20 mouse cellular contexts compared by ENCODE assay signal in genomic region chr7:3614021-3614420, GRCm38 (mm10). TPM values are rescaled to one million over a fixed set of nuclear protein-coding genes. Genes with fewer than 3 reads are reported as not detected.
DNase-seq lines count a peak whose midpoint lies in the region; TF ChIP-seq lines count a peak whose summit lies in the region.
"Had no signal": no experiment of that assay in that cellular context is flagged by ENCODE, and none has a peak within 500 bp of the region (broad histone marks: within the 10 kb centered on the region; RNA-seq: fewer than 3 reads in every experiment).

No protein-coding gene starts in this region.

- H3K79me2 ChIP-seq in MEL (ENCODE audit: control insufficient read depth, insufficient read depth, low read length, poor library complexity), result peaks cover 7% of the 10 kb centered on the region

- peaks cover 0 to 9% of the 10 kb centered on the region in 2 experiments; a peak in 2 of 4 replicates for H3K36me3 ChIP-seq in MEL (ENCODE audit: control insufficient read depth in 1 of 2, insufficient read depth in 2 of 2, low read length in 2 of 2)
- H3K36me3 ChIP-seq in forebrain, embryonic 10.5 days (replicated peaks), result peaks cover under 1% of the 10 kb centered on the region; the same call in 1 of the 2 replicates

- WGBS in forebrain, embryonic 10.5 days, result 78% methylated on average over 3 of the region's 3 CpGs

- no peak for TF ChIP-seq RAD21 in MEL (IDR thresholded peaks at IDR 0.05; ENCODE audit: low read depth, low read length)

- no peak overlapping the region for H3K27ac ChIP-seq in MEL (ENCODE audit: control insufficient read depth, low read depth, low read length)
- H3K27ac ChIP-seq in forebrain, embryonic 10.5 days, result no peak overlapping the region

- no peak for TF ChIP-seq CTCF in MEL (IDR thresholded peaks at IDR 0.05 in 2 of 3, conservative IDR thresholded peaks at IDR 0.05 in 1 of 3; ENCODE audit: control insufficient read depth in 1 of 3, insufficient read depth in 1 of 3, low read depth in 2 of 3, low read length in 3 of 3, poor library complexity in 1 of 3, severe bottlenecking in 1 of 3)

- no peak overlapping the region for H3K4me3 ChIP-seq in MEL (ENCODE audit: control insufficient read depth in 1 of 2, insufficient read depth in 1 of 2, low read depth in 2 of 2, low read length in 2 of 2)
- no peak overlapping the region for H3K4me3 ChIP-seq in forebrain, embryonic 10.5 days

- intact Hi-C loops in left cerebral cortex, postnatal 36 days (cut with DNase I), result no loop called here

- H3K9ac ChIP-seq in MEL (ENCODE audit: control insufficient read depth, low read depth, low read length, poor library complexity, severe bottlenecking), result no peak overlapping the region

- DNase-seq in MEL (ENCODE audit: low read depth, low spot score) (peak; percentile 74), MEL-GATA-1-ER (ENCODE audit: extremely low read depth, low read depth) (peak; percentile 61)
- no peak for DNase-seq in forebrain, embryonic 10.5 days (ENCODE audit: extremely low spot score, low spot score)
- DNase-seq in left cerebral cortex, postnatal 36 days (ENCODE audit: low spot score in 2 of 2), result no peak
- DNase-seq: adrenal gland, adult 2 months; adrenal gland, adult 8-10 months; adrenal gland, postnatal 10 days; adrenal gland, postnatal 14 days; adrenal gland, postnatal 25 days; adrenal gland, postnatal 36 days; B cell, adult 2 months; cerebellum, adult 11 months; cerebellum, adult 11-12 months; cerebellum, adult 18-20 months; cerebellum, adult 2 months; cerebellum, adult 8-10 months had no signal

- no peaks in the 10 kb centered on the region for H3K27me3 ChIP-seq in MEL (ENCODE audit: control insufficient read depth in 1 of 2, insufficient read depth in 2 of 2, low read length in 2 of 2)
- no peaks in the 10 kb centered on the region for H3K27me3 ChIP-seq in forebrain, embryonic 10.5 days (ENCODE audit: poor library complexity, severe bottlenecking)
- H3K27me3 ChIP-seq: CH12.LX, Patski had no signal

- TF ChIP-seq EP300 in MEL (IDR thresholded peaks at IDR 0.05; ENCODE audit: low read depth in 1 of 2, low read length in 2 of 2), result peak in 1 of 2 experiments; percentile 35; a peak in 1 of 4 replicates

- H3K4me1 ChIP-seq in MEL (ENCODE audit: control insufficient read depth in 1 of 2, insufficient read depth in 2 of 2, low read length in 2 of 2), result peaks cover 2 to 21% of the 10 kb centered on the region in 2 experiments
- H3K4me1 ChIP-seq in forebrain, embryonic 10.5 days, result peaks cover 8% of the 10 kb centered on the region

- TF ChIP-seq POLR2A in MEL (IDR thresholded peaks at IDR 0.05; ENCODE audit: control insufficient read depth in 1 of 2, insufficient read depth in 1 of 2, low read depth in 1 of 2, low read length in 2 of 2, poor library complexity in 1 of 2), result no peak

- H3K9me3 ChIP-seq in MEL (replicated peaks; ENCODE audit: insufficient read depth, low read length), result no peaks in the 10 kb centered on the region
- no peaks in the 10 kb centered on the region for H3K9me3 ChIP-seq in forebrain, embryonic 10.5 days
- H3K9me3 ChIP-seq: G1E had no signal

TF ChIP-seq in MEL, 35 proteins besides CTCF, POLR2A, EP300 and RAD21:
- no peak for TF ChIP-seq MAX (IDR thresholded peaks at IDR 0.05; ENCODE audit: low read length)
- TF ChIP-seq SIN3A (IDR thresholded peaks at IDR 0.05; ENCODE audit: low read length), result 0 out of 2 replicates have a peak, but pooled peaks have one; percentile 24
- no peak for TF ChIP-seq GATA1 (IDR thresholded peaks at IDR 0.05; ENCODE audit: low read depth, low read length)
- no peak for TF ChIP-seq ZNF384 (IDR thresholded peaks at IDR 0.05; ENCODE audit: low read depth, low read length)
- peak; percentile 26; the same call in 1 of the 2 replicates for TF ChIP-seq MYC (IDR thresholded peaks at IDR 0.05; ENCODE audit: low read depth, low read length)
- no peak for TF ChIP-seq USF2 (IDR thresholded peaks at IDR 0.05; ENCODE audit: borderline replicate concordance in 1 of 2, insufficient read depth in 1 of 2, low read depth in 1 of 2, low read length in 2 of 2)
- no peak for TF ChIP-seq HCFC1 (IDR thresholded peaks at IDR 0.05; ENCODE audit: low read depth, low read length)
- no peak for TF ChIP-seq TBP (IDR thresholded peaks at IDR 0.05; ENCODE audit: low read depth, low read length)
- TF ChIP-seq CHD1 (IDR thresholded peaks at IDR 0.05; ENCODE audit: low read depth, low read length), result no peak
- no peak for TF ChIP-seq TCF12 (IDR thresholded peaks at IDR 0.05; ENCODE audit: low read depth, low read length)
- no peak for TF ChIP-seq USF1 (IDR thresholded peaks at IDR 0.05; ENCODE audit: low read depth, low read length)
- no peak for TF ChIP-seq MEF2A (IDR thresholded peaks at IDR 0.05; ENCODE audit: extremely low read depth, insufficient replicate concordance, low read depth, low read length, poor library complexity, severe bottlenecking)
- no peak for TF ChIP-seq MAZ (IDR thresholded peaks at IDR 0.05; ENCODE audit: low read depth, low read length)

RNA-seq across cellular contexts. Expression of gene Oscar, which starts 1.9 kb away (rescaled TPM):
- total RNA-seq in MEL (2012; rRNA removed), result not detected in 2 replicates
- polyA plus RNA-seq in MEL (2012; ENCODE audit: insufficient read depth in 1 of 2, insufficient read length in 2 of 2, low read depth in 1 of 2, low replicate concordance in 2 of 2, missing spikeins in 1 of 2), result not detected
- 0.09 TPM in 1 of 2 replicates, not detected in the other for polyA plus RNA-seq in forebrain, embryonic 10.5 days (2016; fragmentation: Nextera tagmentation; extraction: Ambion mirVana)
- 1 to 10 TPM in 1 of 2 experiments, under 1 TPM in 1; 0.84 to 1.3 TPM for total RNA-seq in left cerebral cortex, postnatal 36 days (2021)
- total RNA-seq: adrenal gland, adult 2 months; adrenal gland, postnatal 14 days; adrenal gland, postnatal 36 days; CH12.LX had no signal
- polyA plus RNA-seq: activated CD4-positive, CD25-positive, alpha-beta regulatory T cell, adult 4 months; G1E had no signal

RNA-seq across cellular contexts. Expression of gene Ndufa3, which starts 3.2 kb away (rescaled TPM):
- 177 and 180 TPM in 2 replicates for total RNA-seq in MEL (2012; rRNA removed)
- polyA plus RNA-seq in MEL (2012; ENCODE audit: insufficient read depth in 1 of 2, insufficient read length in 2 of 2, low read depth in 1 of 2, low replicate concordance in 2 of 2, missing spikeins in 1 of 2), result 100 to 1,000 TPM in 1 of 2 experiments, not detected in 1; 246 TPM
- polyA plus RNA-seq in forebrain, embryonic 10.5 days (2016; fragmentation: Nextera tagmentation; extraction: Ambion mirVana), result 363 and 367 TPM in 2 replicates
- total RNA-seq in left cerebral cortex, postnatal 36 days (2021), result 100 to 1,000 TPM; 483 to 557 TPM

RNA-seq across cellular contexts. Expression of gene Tfpt, which starts 15.7 kb away (rescaled TPM):
- 35.2 and 42.4 TPM in 2 replicates for total RNA-seq in MEL (2012; rRNA removed)
- polyA plus RNA-seq in MEL (2012; ENCODE audit: insufficient read depth in 1 of 2, insufficient read length in 2 of 2, low read depth in 1 of 2, low replicate concordance in 2 of 2, missing spikeins in 1 of 2), result 10 to 100 TPM in 1 of 2 experiments, not detected in 1; 50.0 TPM
- 29.0 and 30.8 TPM in 2 replicates for polyA plus RNA-seq in forebrain, embryonic 10.5 days (2016; fragmentation: Nextera tagmentation; extraction: Ambion mirVana)
- 10 to 100 TPM; 39.7 to 47.8 TPM for total RNA-seq in left cerebral cortex, postnatal 36 days (2021)

RNA-seq across cellular contexts. Expression of gene Prpf31, which starts 15.8 kb away (rescaled TPM):
- total RNA-seq in MEL (2012; rRNA removed), result 146 and 147 TPM in 2 replicates
- 100 to 1,000 TPM; 187 to 334 TPM for polyA plus RNA-seq in MEL (2012; ENCODE audit: insufficient read depth in 1 of 2, insufficient read length in 2 of 2, low read depth in 1 of 2, low replicate concordance in 2 of 2, missing spikeins in 1 of 2)
- 190 and 191 TPM in 2 replicates for polyA plus RNA-seq in forebrain, embryonic 10.5 days (2016; fragmentation: Nextera tagmentation; extraction: Ambion mirVana)
- total RNA-seq in left cerebral cortex, postnatal 36 days (2021), result 10 to 100 TPM; 49.8 to 51.9 TPM

RNA-seq across cellular contexts. Expression of gene Cnot3, which starts 31.0 kb away (rescaled TPM):
- 16.9 and 17.4 TPM in 2 replicates for total RNA-seq in MEL (2012; rRNA removed)
- 100 to 1,000 TPM in 1 of 2 experiments, 10 to 100 TPM in 1; 86.6 to 118 TPM for polyA plus RNA-seq in MEL (2012; ENCODE audit: insufficient read depth in 1 of 2, insufficient read length in 2 of 2, low read depth in 1 of 2, low replicate concordance in 2 of 2, missing spikeins in 1 of 2)
- 72.9 and 76.6 TPM in 2 replicates for polyA plus RNA-seq in forebrain, embryonic 10.5 days (2016; fragmentation: Nextera tagmentation; extraction: Ambion mirVana)
- total RNA-seq in left cerebral cortex, postnatal 36 days (2021), result 10 to 100 TPM; 48.1 to 58.9 TPM

Comparison
In these comparisons a context has a peak if more than half of its experiments do, and no peak if none do; other contexts are left out.
1. DNase-seq: peak in MEL (single experiment) and MEL-GATA-1-ER (single experiment); none in forebrain, embryonic 10.5 days (single experiment) and left cerebral cortex, postnatal 36 days (0 of 2).